ENCODE assay signal across 8 mouse cellular contexts in the genomic region with DNA sequence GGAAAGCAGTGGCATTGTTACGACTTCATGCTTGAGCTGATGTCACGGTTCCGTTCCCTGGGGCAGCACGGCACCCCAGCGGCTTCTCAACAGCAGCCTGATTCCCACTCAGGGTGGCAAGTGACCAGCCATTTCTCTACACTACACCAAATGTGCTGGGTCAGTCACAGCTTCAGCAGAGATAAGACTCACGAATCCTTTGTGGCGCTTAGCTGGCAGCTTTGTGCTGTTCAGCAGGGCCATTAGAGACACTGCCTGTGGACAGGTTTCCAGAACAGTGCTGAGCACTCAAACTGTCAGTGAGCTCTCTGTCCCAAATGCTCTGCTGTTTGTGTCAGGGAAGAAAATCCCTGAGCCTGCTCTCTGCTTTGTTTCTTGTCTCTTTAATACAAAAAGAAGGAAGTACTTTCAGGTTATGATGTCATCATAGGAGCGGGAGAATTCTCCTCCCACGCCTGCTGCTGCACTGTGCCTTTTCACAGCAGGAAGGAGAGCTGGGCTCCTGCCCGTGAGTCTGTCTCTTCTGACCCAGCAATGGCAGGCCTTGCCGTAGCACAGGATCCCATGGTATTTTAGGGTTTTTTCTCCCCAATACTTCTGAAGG.
DNase-seq lines count a peak whose midpoint lies in the region; ATAC-seq and TF ChIP-seq lines count a peak whose summit lies in the region.

No protein-coding gene starts in this region.

- no peak for TF ChIP-seq CTCF in kidney, postnatal 0 days (IDR thresholded peaks at IDR 0.05; ENCODE audit: low read depth)

- H3K9me3 ChIP-seq in heart, embryonic 13.5 days, result no peaks in the 10 kb centered on the region
- no peaks in the 10 kb centered on the region for H3K9me3 ChIP-seq in kidney, postnatal 0 days (replicated peaks; ENCODE audit: low read length)
- no peaks in the 10 kb centered on the region for H3K9me3 ChIP-seq in midbrain, embryonic 12.5 days

- peak overlapping the region; percentile 87 for H3K27ac ChIP-seq in heart, embryonic 13.5 days (replicated peaks)
- H3K27ac ChIP-seq in kidney, postnatal 0 days, result peak overlapping the region; percentile 76
- peak overlapping the region; percentile 49 for H3K27ac ChIP-seq in midbrain, embryonic 12.5 days (replicated peaks)

- peaks cover 78% of the 10 kb centered on the region for H3K36me3 ChIP-seq in heart, embryonic 13.5 days
- peaks cover 14% of the 10 kb centered on the region; the same call in 1 of the 2 replicates for H3K36me3 ChIP-seq in kidney, postnatal 0 days (ENCODE audit: insufficient read depth, low read length)
- H3K36me3 ChIP-seq in midbrain, embryonic 12.5 days, result peaks cover 43% of the 10 kb centered on the region

- H3K9ac ChIP-seq in heart, embryonic 13.5 days, result peak overlapping the region; percentile 50
- H3K9ac ChIP-seq in kidney, postnatal 0 days (ENCODE audit: low read depth, low read length), result no peak overlapping the region
- no peak overlapping the region for H3K9ac ChIP-seq in midbrain, embryonic 12.5 days (replicated peaks)

- H3K27me3 ChIP-seq in heart, embryonic 13.5 days (replicated peaks), result no peaks in the 10 kb centered on the region
- no peaks in the 10 kb centered on the region for H3K27me3 ChIP-seq in kidney, postnatal 0 days (ENCODE audit: insufficient read depth, low read length)
- no peaks in the 10 kb centered on the region for H3K27me3 ChIP-seq in midbrain, embryonic 12.5 days

- no peak overlapping the region for H3K4me3 ChIP-seq in heart, embryonic 13.5 days
- H3K4me3 ChIP-seq in kidney, postnatal 0 days (replicated peaks; ENCODE audit: low read depth, low read length), result no peak overlapping the region
- no peak overlapping the region for H3K4me3 ChIP-seq in midbrain, embryonic 12.5 days

- no peak; the same call in 1 of the 2 replicates for ATAC-seq in heart, embryonic 13.5 days (ENCODE audit: extremely low read depth, insufficient number of reproducible peaks, low FRiP score, low TSS enrichment)
- ATAC-seq in kidney, postnatal 0 days (replicated peaks; ENCODE audit: low FRiP score, low read depth), result 0 out of 2 replicates have a peak, but pooled peaks have one; percentile 45
- no peak; the same call in 1 of the 2 replicates for ATAC-seq in midbrain, embryonic 12.5 days (ENCODE audit: low FRiP score, low read depth)

- DNase-seq in thymus, postnatal 0 days (ENCODE audit: low spot score), result peak; percentile 49
- no peak for DNase-seq in thymus, adult 18-20 months
- DNase-seq in cerebellum, postnatal 36 days, result peak; percentile 72 to 75
- DNase-seq in kidney, postnatal 0 days (ENCODE audit: low spot score), result peak; percentile 81
- DNase-seq in layer of hippocampus, postnatal 36 days, result no peak
- no peak for DNase-seq in T-cell, adult 2 months (ENCODE audit: low spot score)

- peak overlapping the region; percentile 36 for H3K4me2 ChIP-seq in heart, embryonic 13.5 days
- no peak overlapping the region for H3K4me2 ChIP-seq in kidney, postnatal 0 days (ENCODE audit: low read length)
- no peak overlapping the region for H3K4me2 ChIP-seq in midbrain, embryonic 12.5 days (replicated peaks)

- 41% methylated on average over 11 of the region's 11 CpGs for WGBS in heart, embryonic 13.5 days
- 27% methylated on average over 11 of the region's 11 CpGs for WGBS in kidney, postnatal 0 days
- 54% methylated on average over 11 of the region's 11 CpGs for WGBS in midbrain, embryonic 12.5 days

- peaks cover 54% of the 10 kb centered on the region for H3K4me1 ChIP-seq in heart, embryonic 13.5 days
- H3K4me1 ChIP-seq in kidney, postnatal 0 days (replicated peaks; ENCODE audit: insufficient read depth, low read length), result 0 out of 2 replicates have a peak, but pooled peaks cover 15% of the 10 kb centered on the region
- peaks cover 35% of the 10 kb centered on the region for H3K4me1 ChIP-seq in midbrain, embryonic 12.5 days

Comparison
In these comparisons a context has a peak if more than half of its experiments do, and no peak if none do; other contexts are left out.
1. DNase-seq: peak in thymus, postnatal 0 days (single experiment), cerebellum, postnatal 36 days (2 of 2) and kidney, postnatal 0 days (single experiment); none in thymus, adult 18-20 months (0 of 2), layer of hippocampus, postnatal 36 days (0 of 2) and T-cell, adult 2 months (single experiment).
2. Peak in every context shown above with its lines, with median percentiles within 50 percentile points of each other: H3K27ac ChIP-seq.